Mouse (Mus musculus) lung, postnatal 36 days (tissue): ENCODE data around the gene Dnaaf3.
A peak's percentile ranks its signal among the peaks of the same experiment; 100 is the strongest.
"Not testable (repeated sequence)": the region's sequence is repeated elsewhere in the genome, so short reads cannot be mapped to it uniquely, and the experiment has no call there.

Source experiments
- DNase-seq: peaks from one replicate; pipeline ENCODE4 v3.0.0; 2022; ENCODE audit warnings: mixed read lengths

Dnaaf3 gene

GRCm38 (mm10) chr7:4532005-4532729 lies at the start of gene Dnaaf3:
Gene Dnaaf3 (minus strand): TSS chr7:4532453.
- DNase-seq, result peak; percentile 86

- DNase-seq, result not testable (repeated sequence)
These were observed 49.2 kb upstream of the Dnaaf3 start for GRCm38 (mm10) chr7:4581481-4581880.

- not testable (repeated sequence) for DNase-seq
These were observed 40.1 kb upstream of the Dnaaf3 start for GRCm38 (mm10) chr7:4572361-4572760.

- DNase-seq, result no peak
These were observed 30.4 kb upstream of the Dnaaf3 start for GRCm38 (mm10) chr7:4562660-4563059.

- no peak for DNase-seq
These were observed 24.9 kb upstream of the Dnaaf3 start for GRCm38 (mm10) chr7:4557167-4557560.

GRCm38 (mm10) chr7:4556256-4557166 lies 24.3 kb upstream of the Dnaaf3 start:
- peak; percentile 78 for DNase-seq

- no peak for DNase-seq
These were observed 15.0 kb upstream of the Dnaaf3 start, which contains the start of gene Syt5 for GRCm38 (mm10) chr7:4547221-4547641. Gene Syt5 (minus strand): TSS chr7:4547541.

- peak; percentile 50 for DNase-seq
These were observed 14.4 kb upstream of the Dnaaf3 start for GRCm38 (mm10) chr7:4546591-4547131.

GRCm38 (mm10) chr7:4546050-4546449 lies 13.8 kb upstream of the Dnaaf3 start:
- DNase-seq, result no peak

GRCm38 (mm10) chr7:4542013-4542412 lies 9.8 kb upstream of the Dnaaf3 start:
- DNase-seq, result no peak

GRCm38 (mm10) chr7:4541344-4541743 lies 9.1 kb upstream of the Dnaaf3 start:
- DNase-seq, result no peak

- no peak for DNase-seq
These were observed 6.8 kb upstream of the Dnaaf3 start for GRCm38 (mm10) chr7:4539019-4539418.

- DNase-seq, result no peak
These were observed 4.9 kb upstream of the Dnaaf3 start for GRCm38 (mm10) chr7:4537181-4537580.

- no peak for DNase-seq
These were observed 4.1 kb upstream of the Dnaaf3 start for GRCm38 (mm10) chr7:4536369-4536768.

GRCm38 (mm10) chr7:4530166-4530565 lies 2.1 kb downstream of the Dnaaf3 start:
- DNase-seq, result not testable (repeated sequence)

GRCm38 (mm10) chr7:4527302-4527689 lies 5.0 kb downstream of the Dnaaf3 start:
- no peak for DNase-seq

GRCm38 (mm10) chr7:4526341-4527301 lies 5.6 kb downstream of the Dnaaf3 start:
- peak; percentile 86 for DNase-seq

GRCm38 (mm10) chr7:4524212-4524922 lies 7.9 kb downstream of the Dnaaf3 start, which contains the start of gene Tnni3:
Gene Tnni3 (minus strand): TSS chr7:4524229.
- DNase-seq, result peak; percentile 68

GRCm38 (mm10) chr7:4523205-4524130 lies 8.8 kb downstream of the Dnaaf3 start:
- DNase-seq, result no peak

GRCm38 (mm10) chr7:4522292-4522691 lies 10.0 kb downstream of the Dnaaf3 start:
- no peak for DNase-seq
